Mouse (Mus musculus) cerebellum, adult 2 months (tissue): ENCODE measurements at regions not wholly inside any gene's neighbourhood (a gene's known extent, or its start where the extent isn't known, plus 50 kb on each side); places are given as distances from the start of the nearest gene placed in this dataset.

Source experiments
- CTCF ChIP-seq: fragments of 200-500 bp; IDR thresholded peaks from 2 replicates; pipeline ENCODE4 v1.5.1; 2011; ENCODE audit warnings: low read depth, mild to moderate bottlenecking, control low read depth, low read length, moderate library complexity, borderline replicate concordance; ENCODE audit not compliant: insufficient read depth
- POLR2A ChIP-seq: fragments of 200-500 bp; IDR thresholded peaks from 2 replicates; pipeline ENCODE4 v1.6.1; 2011; ENCODE audit warnings: low read length, control low read depth, borderline replicate concordance; ENCODE audit not compliant: insufficient read depth

GRCm38 (mm10) chr15:96884901-96885300 is 170.9 kb downstream of the Slc38a4 start:
- TF ChIP-seq POLR2A (no peak), CTCF (no peak)
